Mouse (Mus musculus): ENCODE results near the gene Itih4.

Itih4 gene

GRCm38 (mm10) chr14:30879794-30880193, 6.5 kb upstream of the Itih4 start:
- DNase-seq (ENCODE audit: low spot score) = no peak

- DNase-seq (ENCODE audit: low spot score) = no peak
Measured at GRCm38 (mm10) chr14:30880251-30880650, 6.0 kb upstream of the Itih4 start.

GRCm38 (mm10) chr14:30880811-30881717, 5.2 kb upstream of the Itih4 start:
- no peak for DNase-seq (ENCODE audit: low spot score)

GRCm38 (mm10) chr14:30881718-30882108, 4.6 kb upstream of the Itih4 start:
- no peak for DNase-seq (ENCODE audit: low spot score)

- DNase-seq (ENCODE audit: low spot score) = no peak
Measured at GRCm38 (mm10) chr14:30885298-30885697, 978 bp upstream of the Itih4 start.

GRCm38 (mm10) chr14:30888271-30888732, 2.0 kb downstream of the Itih4 start:
- DNase-seq (ENCODE audit: low spot score) = no peak

GRCm38 (mm10) chr14:30899972-30900371, 13.7 kb downstream of the Itih4 start:
- DNase-seq (ENCODE audit: low spot score) = no peak

GRCm38 (mm10) chr14:30902628-30903027, 16.4 kb downstream of the Itih4 start:
- DNase-seq (ENCODE audit: low spot score) = no peak

GRCm38 (mm10) chr14:30903036-30903435, 16.8 kb downstream of the Itih4 start:
- no peak for DNase-seq (ENCODE audit: low spot score)

- no peak for DNase-seq (ENCODE audit: low spot score)
Measured at GRCm38 (mm10) chr14:30904307-30904706, 18.0 kb downstream of the Itih4 start.

- no peak for DNase-seq (ENCODE audit: low spot score)
Measured at GRCm38 (mm10) chr14:30906001-30906400, 19.7 kb downstream of the Itih4 start.

- DNase-seq (ENCODE audit: low spot score) = no peak
Measured at GRCm38 (mm10) chr14:30907814-30908265, 21.6 kb downstream of the Itih4 start.

GRCm38 (mm10) chr14:30911141-30911540, 24.9 kb downstream of the Itih4 start:
- no peak for DNase-seq (ENCODE audit: low spot score)

GRCm38 (mm10) chr14:30912641-30913040, 26.4 kb downstream of the Itih4 start:
- DNase-seq (ENCODE audit: low spot score) = no peak

GRCm38 (mm10) chr14:30913404-30913803, 27.1 kb downstream of the Itih4 start:
- no peak for DNase-seq (ENCODE audit: low spot score)

- no peak for DNase-seq (ENCODE audit: low spot score)
Measured at GRCm38 (mm10) chr14:30916516-30916915, 30.2 kb downstream of the Itih4 start.

- DNase-seq (ENCODE audit: low spot score) = no peak
Measured at GRCm38 (mm10) chr14:30922053-30922670, 35.9 kb downstream of the Itih4 start.

GRCm38 (mm10) chr14:30923375-30924105, 37.3 kb downstream of the Itih4 start, which contains the start of gene Itih3:
Itih3 (minus strand) TSS chr14:30923760.
- peak; percentile 29 for DNase-seq (ENCODE audit: low spot score)

GRCm38 (mm10) chr14:30925492-30925891, 39.2 kb downstream of the Itih4 start:
- DNase-seq (ENCODE audit: low spot score) = no peak

GRCm38 (mm10) chr14:30930386-30930785, 44.1 kb downstream of the Itih4 start:
- no peak for DNase-seq (ENCODE audit: low spot score)

- DNase-seq (ENCODE audit: low spot score) = no peak
Measured at GRCm38 (mm10) chr14:30933351-30933750, 47.1 kb downstream of the Itih4 start.

- no peak for DNase-seq (ENCODE audit: low spot score)
Measured at GRCm38 (mm10) chr14:30942254-30942653, 56.0 kb downstream of the Itih4 start.
